Mouse (Mus musculus) gastrocnemius, postnatal 4 days (tissue): ENCODE data around the gene Sntb2. TPM values are rescaled to one million over a fixed set of nuclear protein-coding genes. Genes with fewer than 3 reads are reported as not detected.

Experiments
- total RNA-seq, 2 experiments: library from RNA; stranded (reverse); gene quantifications; 2 replicates each; pipeline ENCODE4 v1.2.3; 2021

Sntb2 gene
- total RNA-seq, 2 experiments from 2014 or later = 32.7 to 38.7 TPM

Other genes starting within 250 kb of the Sntb2 start
- gene Has3, start 65.5 kb upstream of the Sntb2 start, total RNA-seq = 1 to 10 TPM; 2.4 to 2.5 TPM
- 10 to 100 TPM; 20.5 to 25.4 TPM for gene Utp4, start 42.1 kb upstream of the Sntb2 start, total RNA-seq
- 10 to 100 TPM; 50.3 to 57.1 TPM for gene Vps4a, start 95.5 kb downstream of the Sntb2 start, total RNA-seq
- gene Pdf, start 112.9 kb downstream of the Sntb2 start, total RNA-seq = 10 to 100 TPM; 22.7 to 26.5 TPM
- gene Cog8, start 120.9 kb downstream of the Sntb2 start, total RNA-seq = 10 to 100 TPM; 19.9 to 21.0 TPM
- 10 to 100 TPM; 35.4 to 39.1 TPM for gene Nip7, start 121.1 kb downstream of the Sntb2 start, total RNA-seq
- gene Tmed6, start 129.9 kb downstream of the Sntb2 start, total RNA-seq = not detected
- 10 to 100 TPM; 22.6 to 25.5 TPM for gene Terf2, start 160.8 kb downstream of the Sntb2 start, total RNA-seq
- 10 to 100 TPM; 38.2 to 40.8 TPM for gene Cyb5b, start 214.9 kb downstream of the Sntb2 start, total RNA-seq